Mouse (Mus musculus): ENCODE results near the gene Eps8l2.

DNA sequence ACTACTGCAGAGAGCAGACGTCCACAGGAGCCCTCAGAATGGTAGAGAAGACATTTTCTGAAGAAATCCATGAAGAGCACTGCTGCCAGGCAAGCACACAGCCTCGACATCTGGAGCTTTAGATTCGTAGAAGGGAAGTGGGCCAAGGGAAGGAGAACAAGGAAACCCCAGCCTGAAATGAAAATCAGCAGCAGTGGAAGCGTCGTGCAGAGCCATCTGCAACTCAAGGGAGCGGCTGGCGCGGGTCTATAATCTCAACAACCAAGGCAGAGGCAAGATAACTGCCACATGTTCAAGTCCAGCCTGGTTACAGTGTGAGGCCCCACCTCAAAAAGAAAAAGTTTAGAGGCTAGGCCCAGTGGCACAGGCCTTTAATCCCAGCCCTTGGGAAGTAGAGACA is 23.6 kb upstream of the Eps8l2 start:
- TF ChIP-seq POLR2A (IDR thresholded peaks at IDR 0.05; ENCODE audit: control insufficient read depth, low read depth, low read length) (no peak), CTCF (IDR thresholded peaks at IDR 0.05; ENCODE audit: control insufficient read depth, insufficient read depth, insufficient replicate concordance, low read depth, low read length) (no peak)
